Mouse (Mus musculus) midbrain, postnatal 0 days (tissue): ENCODE results near the gene Capn9. TPM values are rescaled to one million over a fixed set of nuclear protein-coding genes. Genes with fewer than 3 reads are reported as not detected.

Source experiments
- ATAC-seq: fragments of 200-750 bp; cut with Nextera tagmentation; 2 replicates; pipeline ENCODE4 v1.8.0; 2017; ENCODE audit warnings: moderate number of reproducible peaks, mild to moderate bottlenecking, moderate TSS enrichment, moderate library complexity; ENCODE audit not compliant: low FRiP score
- DNase-seq: peaks from one replicate; pipeline ENCODE4 v3.0.0-alpha.2; 2015; ENCODE audit warnings: low spot score
- H3K27ac ChIP-seq: fragments of 300-500 bp; sonication (generic); 2 replicates; pipeline ENCODE4 v1.5.1; 2014; ENCODE audit warnings: low read depth, mild to moderate bottlenecking, low read length, mixed read lengths
- H3K27me3 ChIP-seq: fragments of 300-500 bp; sonication (generic); 2 replicates; pipeline ENCODE4 v1.6.1; 2014; ENCODE audit warnings: low read length, control low read depth, mixed read lengths; ENCODE audit not compliant: insufficient read depth
- H3K36me3 ChIP-seq: fragments of 300-500 bp; sonication (generic); 2 replicates; pipeline ENCODE4 v1.6.1; 2014; ENCODE audit warnings: low read length, control low read depth, mixed read lengths; ENCODE audit not compliant: insufficient read depth
- H3K4me1 ChIP-seq: fragments of 300-500 bp; sonication (generic); 2 replicates; pipeline ENCODE4 v1.6.1; 2014; ENCODE audit warnings: mild to moderate bottlenecking, control low read depth, antibody characterized with exemption, low read length, mixed read lengths; ENCODE audit not compliant: insufficient read depth
- H3K4me2 ChIP-seq: fragments of 300-500 bp; sonication (generic); 2 replicates; pipeline ENCODE4 v1.6.1; 2014; ENCODE audit warnings: low read depth, mild to moderate bottlenecking, low read length, mixed read lengths; ENCODE audit not compliant: poor library complexity, severe bottlenecking
- H3K4me3 ChIP-seq: fragments of 300-500 bp; sonication (generic); 2 replicates; pipeline ENCODE4 v1.5.1; 2014; ENCODE audit warnings: low read depth, mild to moderate bottlenecking, low read length, moderate library complexity
- H3K9ac ChIP-seq: fragments of 300-500 bp; sonication (generic); replicated peaks from 2 replicates; pipeline ENCODE4 v1.6.1; 2014; ENCODE audit warnings: mild to moderate bottlenecking, low read length, moderate library complexity, mixed read lengths; ENCODE audit not compliant: poor library complexity, severe bottlenecking
- H3K9me3 ChIP-seq: fragments of 300-500 bp; sonication (generic); 2 replicates; pipeline ENCODE4 v1.6.1; 2016; ENCODE audit warnings: low read length, control low read depth
- CTCF ChIP-seq: IDR thresholded peaks from 2 replicates; pipeline ENCODE4 v1.5.1; 2016; ENCODE audit warnings: antibody characterized with exemption, mild to moderate bottlenecking
- WGBS: fragments of 180-500 bp; shearing (Covaris S2); extraction: QIAGEN DNeasy Blood & Tissue Kit; methylation state at CpG from one replicate; pipeline ENCODE4 v1.1.7; 2014; 5-methylcytosine and 5-hydroxymethylcytosine counted together
- polyA plus RNA-seq: library from polyadenylated mRNA; unstranded; fragments of >200 nt; fragmentation: Nextera tagmentation; extraction: Ambion mirVana; gene quantifications from 2 replicates; pipeline ENCODE4 v1.2.1, GENCODE M21; 2015
- total RNA-seq: library from RNA; depleted of rRNA; stranded (reverse); fragments of >200 nt; gene quantifications from 2 replicates; pipeline ENCODE4 v1.2.3, GENCODE M21; 2014

The Capn9 gene
- total and polyA plus RNA-seq, 2 experiments from 2014 or later = 0.27 to 0.52 TPM

- Histone ChIP-seq H3K4me2 (no peak overlapping the region), H3K9ac (no peak overlapping the region), H3K9me3 (no peaks in the 10 kb centered on the region), H3K4me1 (no peaks in the 10 kb centered on the region), H3K27me3 (no peaks in the 10 kb centered on the region), H3K4me3 (no peak overlapping the region), H3K27ac (no peak overlapping the region), H3K36me3 (peaks cover 7% of the 10 kb centered on the region; the same call in 1 of the 2 replicates)
- WGBS = 44% methylated on average over 4 of the region's 4 CpGs
- TF ChIP-seq CTCF = no peak
- ATAC-seq (no peak), DNase-seq (no peak)
Observed at GRCm38 (mm10) chr8:124652546-124652945, 76.6 kb downstream of the Capn9 start.

GRCm38 (mm10) chr8:124653568-124654475 is 77.9 kb downstream of the Capn9 start:
- 73% methylated on average over 28 of the region's 28 CpGs for WGBS
- H3K27ac ChIP-seq = no peak overlapping the region

GRCm38 (mm10) chr8:124657961-124658360 is 82.0 kb downstream of the Capn9 start:
- H3K9ac ChIP-seq = no peak overlapping the region
- DNase-seq = no peak
- no peaks in the 10 kb centered on the region for H3K27me3 ChIP-seq
- H3K9me3 ChIP-seq = no peaks in the 10 kb centered on the region
- H3K4me3 ChIP-seq = no peak overlapping the region
- WGBS = 81% methylated on average over 7 of the region's 7 CpGs
- H3K4me2 ChIP-seq = 0 out of 2 replicates have a peak overlapping the region, but pooled peaks have one; percentile 12
- H3K27ac ChIP-seq = no peak overlapping the region
- no peak for ATAC-seq
- H3K36me3 ChIP-seq = no peaks in the 10 kb centered on the region
- peaks cover 18% of the 10 kb centered on the region; the same call in 1 of the 2 replicates for H3K4me1 ChIP-seq
- no peak for TF ChIP-seq CTCF

More at GRCm38 (mm10) chr8:124653568-124654475, 77.9 kb downstream of the Capn9 start:
- Histone ChIP-seq H3K27me3 (no peaks in the 10 kb centered on the region), H3K36me3 (peaks cover 7% of the 10 kb centered on the region; the same call in 1 of the 2 replicates), H3K9me3 (no peaks in the 10 kb centered on the region), H3K4me1 (no peaks in the 10 kb centered on the region), H3K4me3 (no peak overlapping the region), H3K9ac (no peak overlapping the region), H3K4me2 (no peak overlapping the region)
- DNase-seq (no peak), ATAC-seq (no peak)
- no peak for TF ChIP-seq CTCF

- Histone ChIP-seq H3K27ac (no peak overlapping the region), H3K9ac (no peak overlapping the region), H3K9me3 (no peaks in the 10 kb centered on the region), H3K4me2 (no peak overlapping the region), H3K27me3 (no peaks in the 10 kb centered on the region), H3K4me3 (no peak overlapping the region), H3K4me1 (peaks cover 19% of the 10 kb centered on the region; the same call in 1 of the 2 replicates), H3K36me3 (no peaks in the 10 kb centered on the region)
- 35% methylated on average over 2 of the region's 2 CpGs for WGBS
- ATAC-seq (no peak), DNase-seq (peak; percentile 47)
- TF ChIP-seq CTCF = no peak
Observed at GRCm38 (mm10) chr8:124658415-124658814, 82.5 kb downstream of the Capn9 start.

GRCm38 (mm10) chr8:124661781-124662180 is 85.9 kb downstream of the Capn9 start:
- no peaks in the 10 kb centered on the region for H3K36me3 ChIP-seq
- ATAC-seq (no peak), DNase-seq (no peak)
- H3K9me3 ChIP-seq = no peaks in the 10 kb centered on the region
- no peak for TF ChIP-seq CTCF
- 42% methylated on average over 9 of the region's 9 CpGs for WGBS
- H3K4me3 ChIP-seq = peak overlapping the region; percentile 93
- H3K27ac ChIP-seq = peak overlapping the region; percentile 91; the same call in 1 of the 2 replicates
- H3K9ac ChIP-seq = peak overlapping the region; percentile 85
- peak overlapping the region; percentile 76 for H3K4me2 ChIP-seq
- no peaks in the 10 kb centered on the region for H3K27me3 ChIP-seq
- peaks cover 21% of the 10 kb centered on the region; the same call in 1 of the 2 replicates for H3K4me1 ChIP-seq
